Mouse (Mus musculus): Measurements from ENCODE around the gene Dvl3.

Gene Dvl3

DNA sequence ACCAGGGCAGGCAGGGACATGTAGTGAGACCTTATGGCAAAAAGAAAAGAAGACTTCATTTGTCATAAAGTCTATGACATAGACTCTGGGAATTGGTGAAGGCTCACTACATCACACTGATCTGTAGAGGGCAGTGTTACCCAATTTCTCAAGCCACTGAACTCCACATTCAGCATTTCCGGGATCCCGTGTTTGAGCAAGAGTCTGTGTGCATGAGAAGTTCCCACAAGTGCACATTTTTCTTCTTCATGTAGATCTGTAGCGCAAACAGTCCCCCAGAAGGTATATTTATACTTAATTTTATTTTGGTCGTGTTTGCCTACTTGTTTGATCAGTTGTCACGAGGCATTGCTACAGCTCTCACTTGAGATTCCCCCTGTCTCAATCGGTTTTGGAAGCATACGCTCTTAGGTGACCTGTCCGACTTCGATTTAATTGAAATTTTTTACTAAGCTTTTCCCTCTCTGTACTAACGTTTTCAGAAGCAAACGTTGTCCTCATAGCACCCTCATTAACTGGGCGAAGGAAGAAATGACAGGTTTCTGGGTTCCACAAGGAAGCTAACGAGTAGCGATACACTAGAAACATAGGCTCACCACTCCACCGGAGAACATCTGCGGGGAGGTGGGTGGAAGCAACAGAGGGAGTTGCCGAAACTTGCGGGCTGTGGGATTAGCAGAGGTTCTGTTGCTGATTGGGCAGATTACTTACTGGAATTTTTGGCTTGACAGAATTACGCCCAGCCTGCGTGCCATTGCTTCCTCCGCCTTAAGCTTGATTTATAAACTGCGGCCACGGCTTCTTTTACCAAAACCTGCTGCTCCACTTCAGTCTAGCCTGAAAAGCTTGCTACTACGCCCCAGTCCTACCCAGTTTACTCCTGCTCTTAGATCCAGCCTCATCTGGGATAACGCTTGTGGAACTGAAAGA is 19.8 kb upstream of the Dvl3 start:
- peak; percentile 56 for DNase-seq (ENCODE audit: low read depth, low spot score)

DNA sequence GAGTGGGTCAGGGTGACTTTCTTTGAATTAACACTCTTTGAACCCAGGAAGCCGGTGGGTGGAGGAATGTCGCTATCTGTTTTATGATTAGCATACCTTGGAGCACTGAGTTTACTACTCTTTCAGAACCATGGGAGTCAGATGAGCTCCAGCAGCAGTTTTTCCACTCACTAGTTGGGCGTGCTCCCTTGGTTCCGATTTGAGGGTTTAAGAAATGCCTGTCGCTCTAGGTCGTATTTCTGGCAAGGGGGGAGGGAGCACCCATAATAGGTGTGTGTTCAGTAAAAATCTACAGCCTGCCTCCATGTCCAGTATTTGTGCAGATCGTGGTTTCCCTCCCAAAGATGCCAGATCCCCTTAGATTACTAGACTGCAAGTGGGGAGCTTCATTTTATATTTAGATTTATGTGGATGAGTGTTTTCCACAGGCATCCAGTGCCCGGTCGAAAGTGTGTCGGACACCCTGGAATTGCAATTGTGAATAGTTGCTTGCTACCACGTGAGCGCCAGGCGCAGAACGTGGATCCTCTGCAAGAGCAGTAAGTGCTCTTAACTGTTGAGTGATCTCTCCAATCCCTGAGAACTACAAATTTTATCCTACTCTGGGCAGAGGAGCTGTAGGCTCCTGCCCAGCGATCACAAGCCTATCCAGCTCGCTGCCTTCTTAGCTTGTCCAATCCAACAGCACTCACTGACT is 18.7 kb upstream of the Dvl3 start:
- peak; percentile 51 for DNase-seq (ENCODE audit: low read depth, low spot score)

GRCm38 (mm10) chr16:20498677-20499475 is 17.9 kb upstream of the Dvl3 start, which contains the start of gene Eif2b5:
Eif2b5 (plus strand) TSS chr16:20498817.
- DNase-seq (ENCODE audit: low read depth, low spot score) = peak; percentile 98

DNA sequence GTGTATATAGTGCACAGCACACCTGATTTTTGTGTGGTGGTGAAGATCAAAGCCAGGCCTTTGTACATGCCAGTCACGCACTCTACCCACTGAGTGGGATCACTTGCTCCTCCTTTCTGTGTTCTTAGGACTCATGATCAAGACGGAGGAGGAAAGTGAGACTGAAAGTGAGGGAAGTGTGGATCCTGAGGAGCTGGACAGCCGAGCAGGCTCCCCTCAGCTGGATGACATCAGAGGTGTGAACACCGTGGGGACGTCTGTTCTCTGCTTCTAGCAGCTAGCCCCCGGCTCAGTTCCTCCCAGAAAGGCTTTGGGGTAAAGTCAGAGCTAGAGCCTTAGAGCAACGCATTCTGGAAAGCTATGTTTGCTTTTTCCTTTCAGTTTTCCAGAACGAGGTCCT is 10.8 kb upstream of the Dvl3 start:
- no peak for DNase-seq (ENCODE audit: low read depth, low spot score)

GRCm38 (mm10) chr16:20509349-20509748 is 7.4 kb upstream of the Dvl3 start:
- peak; percentile 72 for DNase-seq (ENCODE audit: low read depth, low spot score)

- DNase-seq (ENCODE audit: low read depth, low spot score) = no peak
Measured at GRCm38 (mm10) chr16:20511277-20511847, 5.4 kb upstream of the Dvl3 start.

DNA sequence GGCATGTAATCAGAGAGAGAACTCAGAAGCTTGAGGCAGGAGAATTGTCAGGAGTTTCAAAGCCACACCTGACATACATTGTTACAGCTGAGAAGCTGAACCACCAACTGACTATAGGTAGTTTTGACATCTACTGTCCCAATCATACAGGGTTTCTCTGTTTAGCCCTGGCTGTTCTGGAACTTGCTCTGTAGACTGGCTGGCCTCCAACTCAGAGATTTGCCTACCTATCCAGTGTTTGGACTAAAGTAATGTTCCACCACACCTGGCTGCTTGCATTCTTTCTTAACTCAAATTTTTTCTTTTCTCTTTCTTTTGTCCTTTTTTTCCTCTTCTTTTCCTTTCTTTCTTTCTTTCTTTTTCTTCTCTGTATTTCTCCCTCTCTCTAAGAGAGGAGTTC is 750 bp upstream of the Dvl3 start:
- no peak for DNase-seq (ENCODE audit: low read depth, low spot score)

GRCm38 (mm10) chr16:20517216-20517615 is 434 bp downstream of the Dvl3 start:
- DNase-seq (ENCODE audit: low read depth, low spot score) = peak; percentile 60

DNA sequence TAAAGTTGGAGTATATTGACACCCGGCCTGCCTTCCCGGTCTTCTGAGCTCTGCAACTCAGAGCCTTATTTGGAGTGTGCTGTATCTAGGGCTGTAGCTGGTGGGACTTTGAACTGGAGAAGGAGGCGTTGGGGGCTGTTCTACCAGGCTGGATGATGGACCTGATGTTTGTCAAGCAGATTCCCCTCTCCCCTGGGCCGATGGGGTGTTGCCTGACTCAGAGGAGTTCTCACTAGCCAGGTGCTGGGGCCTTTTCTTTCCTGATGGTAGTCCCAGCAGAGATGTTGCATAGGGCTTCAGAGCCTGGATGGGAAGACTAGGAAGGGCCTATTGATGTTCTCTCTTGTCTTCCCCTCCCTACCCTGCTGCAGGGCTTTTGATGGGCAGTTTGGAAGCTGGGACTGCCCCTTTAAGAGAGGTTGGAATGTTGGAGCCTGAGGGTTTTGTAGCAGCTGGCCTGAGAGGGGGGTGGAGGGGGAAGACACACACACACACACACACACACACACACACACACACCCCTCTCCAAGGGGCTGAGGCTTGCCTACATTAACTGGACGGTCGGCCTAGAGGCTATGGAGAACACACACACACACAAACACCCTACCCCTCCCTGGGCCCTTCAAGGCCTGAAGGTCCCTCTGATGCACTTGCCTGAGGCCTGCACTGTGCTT is 1.1 kb downstream of the Dvl3 start:
- DNase-seq (ENCODE audit: low read depth, low spot score) = peak; percentile 62

- peak; percentile 73 for DNase-seq (ENCODE audit: low read depth, low spot score)
Measured at GRCm38 (mm10) chr16:20523886-20524285, 7.1 kb downstream of the Dvl3 start.

DNA sequence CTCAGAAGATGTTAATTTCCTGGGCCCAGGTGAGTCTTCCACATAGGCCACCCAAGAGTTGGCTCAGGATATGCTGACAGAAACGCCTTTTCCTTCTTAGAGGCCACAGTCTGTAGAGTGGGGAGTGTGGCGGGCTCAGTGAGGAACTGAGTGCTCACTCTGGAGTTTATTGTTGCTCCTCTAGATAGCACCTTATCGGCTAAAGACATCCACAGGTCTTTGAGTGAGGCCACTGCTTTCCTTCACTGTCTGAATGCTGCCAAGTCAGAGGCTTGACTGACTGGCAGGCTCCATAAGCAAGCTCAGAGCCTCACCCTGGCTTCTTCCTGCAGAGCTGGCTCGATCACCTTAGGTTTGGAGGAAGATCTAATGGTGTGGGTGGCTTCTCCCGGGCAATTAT is 12.0 kb downstream of the Dvl3 start:
- no peak for DNase-seq (ENCODE audit: low read depth, low spot score)

DNA sequence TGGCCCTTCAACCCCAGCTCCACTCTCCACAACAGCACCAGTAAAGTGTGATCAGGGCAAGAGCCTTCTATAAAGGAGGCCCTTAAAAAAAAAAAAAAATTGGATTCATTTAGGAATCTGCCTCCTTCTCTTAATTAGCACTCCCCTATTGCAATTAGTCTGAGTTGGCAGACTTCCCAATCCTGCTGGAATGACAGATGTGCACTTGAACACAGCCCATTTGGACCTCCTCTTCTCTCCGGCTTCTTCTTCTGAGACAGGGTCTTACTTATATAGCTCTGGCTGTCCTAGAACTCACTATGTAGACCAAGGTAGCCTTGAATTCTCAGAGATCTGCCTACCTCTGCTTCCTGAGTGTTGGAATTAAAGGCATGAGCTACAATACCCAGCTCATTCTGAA is 12.6 kb downstream of the Dvl3 start:
- DNase-seq (ENCODE audit: low read depth, low spot score) = no peak

- peak; percentile 24 for DNase-seq (ENCODE audit: low read depth, low spot score)
Measured at GRCm38 (mm10) chr16:20530941-20531340, 14.2 kb downstream of the Dvl3 start.

DNA sequence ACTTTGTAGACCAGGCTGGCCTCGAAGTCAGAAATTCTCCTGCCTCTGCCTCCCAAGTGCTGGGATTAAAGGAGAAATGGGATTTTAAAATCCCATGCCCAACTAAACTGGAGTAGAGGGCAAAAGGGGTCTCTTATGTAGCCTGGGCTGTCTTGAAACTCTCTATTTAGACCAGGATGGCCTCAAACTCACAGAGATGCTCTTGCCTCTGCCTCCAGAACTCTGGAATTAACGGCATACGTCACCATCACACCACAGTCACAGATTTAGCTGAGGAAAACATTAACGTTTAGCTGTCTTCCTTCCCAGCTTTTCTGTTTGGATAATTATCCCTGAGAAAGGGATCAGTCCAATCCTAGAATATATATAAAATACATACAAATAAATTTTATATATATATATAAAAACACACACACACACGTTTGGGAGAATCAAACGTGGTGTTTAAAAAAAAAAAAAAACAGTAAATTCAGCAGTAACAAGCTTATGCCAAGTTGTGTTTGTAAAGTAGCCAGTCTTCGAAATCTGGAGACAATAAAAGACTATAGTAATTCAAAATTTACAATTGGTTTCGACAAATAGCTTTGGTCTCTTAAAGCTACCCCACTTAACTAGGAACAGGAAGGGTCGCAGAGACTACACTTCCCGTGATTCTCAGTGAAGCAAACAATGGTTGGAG is 18.0 kb downstream of the Dvl3 start:
- no peak for DNase-seq (ENCODE audit: low read depth, low spot score)

DNA sequence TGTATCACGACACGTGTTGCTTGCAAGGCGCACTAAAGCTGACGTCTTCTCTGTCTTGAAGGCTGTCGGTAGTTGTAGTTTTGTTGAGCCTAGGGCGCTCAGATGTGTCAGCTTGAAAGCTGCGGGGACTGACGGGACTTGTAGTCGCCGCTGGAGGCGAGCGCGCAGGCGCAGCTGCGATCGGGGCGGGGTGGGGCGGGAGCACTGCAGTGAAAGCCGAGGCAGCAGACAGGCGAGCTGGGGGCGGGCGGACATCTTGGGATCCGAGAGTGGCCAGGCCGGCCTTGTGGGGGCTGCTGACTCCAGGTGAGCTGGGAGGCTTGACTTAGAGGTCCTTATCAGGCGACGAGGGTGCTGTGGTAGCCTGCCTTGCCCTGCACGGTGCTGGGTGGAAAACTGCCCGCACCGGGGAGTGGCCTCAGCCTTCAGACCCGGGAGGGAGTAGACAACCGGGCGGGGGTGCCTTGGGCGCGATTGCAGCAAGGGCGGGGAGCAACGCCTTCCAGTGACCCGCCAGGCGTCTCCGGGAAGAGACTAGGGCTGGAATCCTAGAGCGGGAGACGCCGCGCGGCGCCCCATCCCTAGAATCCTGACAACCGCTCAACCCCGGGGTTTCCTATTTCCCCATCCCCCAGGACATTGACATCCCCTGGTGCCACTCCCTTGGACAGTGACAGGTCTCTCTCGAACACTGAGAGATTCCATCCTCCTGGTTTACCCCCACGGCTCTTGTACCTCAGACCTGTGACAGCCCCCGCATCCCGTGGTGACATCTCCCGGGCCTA is 18.7 kb downstream of the Dvl3 start, which contains the start of gene Ap2m1:
Gene Ap2m1, plus strand, starts transcription at position 183 of the 785 bp plus-strand sequence.
- peak; percentile 100 for DNase-seq (ENCODE audit: low read depth, low spot score)

GRCm38 (mm10) chr16:20536081-20536665 is 19.4 kb downstream of the Dvl3 start:
- no peak for DNase-seq (ENCODE audit: low read depth, low spot score)

- peak; percentile 91 for DNase-seq (ENCODE audit: low read depth, low spot score)
Measured at GRCm38 (mm10) chr16:20537071-20537471, 20.3 kb downstream of the Dvl3 start.

DNA sequence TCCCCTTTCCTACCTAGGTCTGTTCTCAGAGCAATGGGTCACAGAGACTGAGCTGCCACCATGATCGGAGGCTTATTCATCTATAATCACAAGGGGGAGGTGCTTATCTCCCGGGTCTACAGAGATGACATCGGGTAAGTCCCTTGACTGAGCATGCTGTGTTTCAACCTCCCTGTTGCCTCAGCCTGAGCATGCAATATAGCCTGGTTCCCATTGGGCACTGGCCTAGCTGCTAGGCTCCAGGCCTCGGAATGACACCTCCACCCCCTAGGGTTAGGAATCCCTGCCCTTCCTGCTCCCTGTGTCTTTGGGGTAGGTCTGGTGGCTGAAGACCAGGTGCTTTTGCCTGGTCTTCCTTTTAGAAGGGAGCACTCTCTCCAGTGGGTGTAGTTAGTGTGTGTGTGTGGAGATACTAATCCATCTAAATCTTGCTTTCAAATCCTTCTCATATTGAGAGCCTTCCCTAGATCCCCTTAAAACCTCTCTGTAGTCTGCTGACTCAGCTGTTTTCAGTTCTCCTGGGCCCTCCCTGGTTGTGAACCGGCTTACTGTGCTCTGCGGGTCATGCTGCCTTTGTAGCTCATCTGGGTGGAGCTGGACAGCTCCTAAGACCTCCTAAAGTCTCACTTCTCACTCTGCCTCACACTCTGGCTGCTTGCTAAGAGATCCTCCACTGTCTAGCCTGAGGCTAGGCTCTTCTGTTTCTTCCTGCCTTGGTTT is 21.0 kb downstream of the Dvl3 start:
- peak; percentile 73 for DNase-seq (ENCODE audit: low read depth, low spot score)

Data from ZHBTc4 (cell line).